ENCODE assay signal across 8 mouse cellular contexts in genomic region chr8:30923301-30924159, GRCm38 (mm10).
DNase-seq lines count a peak whose midpoint lies in the region; ATAC-seq lines count a peak whose summit lies in the region.

No protein-coding gene starts in this region.

- H3K4me3 ChIP-seq in embryonic facial prominence, embryonic 10.5 days, result 0 out of 2 replicates have a peak overlapping the region, but pooled peaks have one; percentile 21
- H3K4me3 ChIP-seq in kidney, embryonic 14.5 days (ENCODE audit: low read length), result no peak overlapping the region
- no peak overlapping the region for H3K4me3 ChIP-seq in limb, embryonic 11.5 days (ENCODE audit: low read depth, low read length)
- H3K4me3 ChIP-seq in neural tube, embryonic 11.5 days (ENCODE audit: low read depth, low read length), result no peak overlapping the region

- no peak overlapping the region for H3K27ac ChIP-seq in embryonic facial prominence, embryonic 10.5 days (replicated peaks)
- H3K27ac ChIP-seq in kidney, embryonic 14.5 days (ENCODE audit: low read depth, low read length), result no peak overlapping the region
- no peak overlapping the region for H3K27ac ChIP-seq in limb, embryonic 11.5 days (replicated peaks; ENCODE audit: low read depth, low read length)
- no peak overlapping the region for H3K27ac ChIP-seq in neural tube, embryonic 11.5 days (ENCODE audit: low read depth, low read length)

- peak; percentile 16 for DNase-seq in 3134 (ENCODE audit: extremely low read depth, insufficient read length, low spot score)
- DNase-seq in adrenal gland, postnatal 14 days, result peak; percentile 75
- peak; percentile 76 for DNase-seq in embryonic facial prominence, embryonic 10.5 days (ENCODE audit: low spot score)
- peak; percentile 9 for DNase-seq in heart, adult 8-10 months (ENCODE audit: low spot score)
- peak; percentile 82 for DNase-seq in limb, embryonic 11.5 days (ENCODE audit: low spot score)
- DNase-seq in neural tube, embryonic 11.5 days (ENCODE audit: low spot score), result peak; percentile 82
- DNase-seq in urinary bladder, postnatal 36 days (ENCODE audit: low spot score in 2 of 2), result peak; percentile 10 to 14

- WGBS in embryonic facial prominence, embryonic 10.5 days, result 38% methylated on average over 18 of the region's 18 CpGs
- WGBS in kidney, embryonic 14.5 days, result 39% methylated on average over 18 of the region's 18 CpGs
- 40% methylated on average over 18 of the region's 18 CpGs for WGBS in limb, embryonic 11.5 days
- whole genome bisulfite sequencing in neural tube, embryonic 11.5 days, result 40% methylated on average over 18 of the region's 18 CpGs

- no peak overlapping the region for H3K4me2 ChIP-seq in kidney, embryonic 14.5 days (replicated peaks; ENCODE audit: low read depth, low read length)
- H3K4me2 ChIP-seq in limb, embryonic 11.5 days (ENCODE audit: low read depth, severe bottlenecking), result no peak overlapping the region
- H3K4me2 ChIP-seq in neural tube, embryonic 11.5 days (ENCODE audit: low read depth), result no peak overlapping the region

- no peak overlapping the region for H3K9ac ChIP-seq in kidney, embryonic 14.5 days (ENCODE audit: low read depth, low read length)
- H3K9ac ChIP-seq in limb, embryonic 11.5 days (ENCODE audit: low read length), result no peak overlapping the region
- H3K9ac ChIP-seq in neural tube, embryonic 11.5 days (ENCODE audit: low read length), result no peak overlapping the region

- H3K4me1 ChIP-seq in embryonic facial prominence, embryonic 10.5 days, result 0 out of 2 replicates have a peak, but pooled peaks cover 11% of the 10 kb centered on the region
- H3K4me1 ChIP-seq in kidney, embryonic 14.5 days (ENCODE audit: control insufficient read depth, insufficient read depth, low read length), result no peaks in the 10 kb centered on the region
- no peaks in the 10 kb centered on the region for H3K4me1 ChIP-seq in limb, embryonic 11.5 days (ENCODE audit: control insufficient read depth, insufficient read depth, low read length)
- H3K4me1 ChIP-seq in neural tube, embryonic 11.5 days (ENCODE audit: control insufficient read depth, insufficient read depth, low read length), result no peaks in the 10 kb centered on the region

- H3K9me3 ChIP-seq in embryonic facial prominence, embryonic 10.5 days, result no peaks in the 10 kb centered on the region
- H3K9me3 ChIP-seq in kidney, embryonic 14.5 days (ENCODE audit: control insufficient read depth, low read length), result no peaks in the 10 kb centered on the region
- H3K9me3 ChIP-seq in limb, embryonic 11.5 days (ENCODE audit: control insufficient read depth, low read length), result no peaks in the 10 kb centered on the region
- H3K9me3 ChIP-seq in neural tube, embryonic 11.5 days (ENCODE audit: control insufficient read depth, low read length), result no peaks in the 10 kb centered on the region

- H3K36me3 ChIP-seq in embryonic facial prominence, embryonic 10.5 days (replicated peaks), result no peaks in the 10 kb centered on the region
- H3K36me3 ChIP-seq in kidney, embryonic 14.5 days (ENCODE audit: control insufficient read depth, insufficient read depth, low read length), result no peaks in the 10 kb centered on the region
- H3K36me3 ChIP-seq in limb, embryonic 11.5 days (ENCODE audit: control insufficient read depth, insufficient read depth, low read length), result no peaks in the 10 kb centered on the region
- H3K36me3 ChIP-seq in neural tube, embryonic 11.5 days (ENCODE audit: control insufficient read depth, insufficient read depth, low read length), result no peaks in the 10 kb centered on the region

- no peaks in the 10 kb centered on the region for H3K27me3 ChIP-seq in embryonic facial prominence, embryonic 10.5 days (replicated peaks; ENCODE audit: low read depth, poor library complexity, severe bottlenecking)
- H3K27me3 ChIP-seq in kidney, embryonic 14.5 days (ENCODE audit: control insufficient read depth, insufficient read depth, low read length), result no peaks in the 10 kb centered on the region
- H3K27me3 ChIP-seq in limb, embryonic 11.5 days (ENCODE audit: control insufficient read depth, insufficient read depth, low read length), result no peaks in the 10 kb centered on the region
- H3K27me3 ChIP-seq in neural tube, embryonic 11.5 days (ENCODE audit: control insufficient read depth, insufficient read depth, low read length), result no peaks in the 10 kb centered on the region

- peak; percentile 80 for ATAC-seq in kidney, embryonic 14.5 days (ENCODE audit: low FRiP score, low TSS enrichment)
- peak; percentile 86; the same call in 1 of the 2 replicates for ATAC-seq in limb, embryonic 11.5 days (ENCODE audit: insufficient number of reproducible peaks, low FRiP score, low TSS enrichment, low read depth)
- peak; percentile 81 for ATAC-seq in neural tube, embryonic 11.5 days (ENCODE audit: insufficient read depth, low FRiP score, low TSS enrichment)

Comparison
In these comparisons a context has a peak if more than half of its experiments do, and no peak if none do; other contexts are left out.
1. DNase-seq: peak in every context shown above with its lines; median percentile 82 in limb, embryonic 11.5 days; 82 in neural tube, embryonic 11.5 days; 76 in embryonic facial prominence, embryonic 10.5 days; 75 in adrenal gland, postnatal 14 days; 16 in 3134; 12 in urinary bladder, postnatal 36 days; 9 in heart, adult 8-10 months.